Mouse (Mus musculus) layer of hippocampus, postnatal 10 days (tissue): ENCODE data around the gene Lrrn2. TPM values are rescaled to one million over a fixed set of nuclear protein-coding genes. Genes with fewer than 3 reads are reported as not detected.

Source experiments
- microRNA-seq, 2 experiments: library from miRNA; unstranded; fragments of <30 nt; microRNA quantifications; one replicate each; pipeline ENCODE4 v1.2.0; 2021
- total RNA-seq, 2 experiments: library from RNA; stranded (reverse); gene quantifications; 2 replicates each; pipeline ENCODE4 v1.2.3; 2021

Lrrn2 gene
- total RNA-seq, 2 experiments from 2014 or later: 168 to 185 TPM

Small RNAs within 50 kb of the gene (microRNA-seq; reads per million reads assigned to microRNA genes)
- 0 reads per million in 2 experiments for gene Gm44300

Other genes starting within 250 kb of the Lrrn2 start
- gene Nfasc, start 138.5 kb upstream of the Lrrn2 start, total RNA-seq: 100 to 1,000 TPM; 141 to 168 TPM
- gene Mdm4, start 150.3 kb downstream of the Lrrn2 start, total RNA-seq: 10 to 100 TPM; 93.0 to 99.9 TPM
- 10 to 100 TPM; 27.1 to 28.0 TPM for gene Pik3c2b, start 165.4 kb downstream of the Lrrn2 start, total RNA-seq